Mouse (Mus musculus): Measurements from ENCODE around the gene Adad2. TPM values are rescaled to one million over a fixed set of nuclear protein-coding genes. Genes with fewer than 3 reads are reported as not detected.
A peak's percentile ranks its signal among the peaks of the same experiment; 100 is the strongest.

The Adad2 gene
- 1.7 and 2.0 TPM in 2 replicates for polyA plus RNA-seq (2011; ENCODE audit: insufficient read depth, insufficient read length, low read depth, missing spikeins)

DNA sequence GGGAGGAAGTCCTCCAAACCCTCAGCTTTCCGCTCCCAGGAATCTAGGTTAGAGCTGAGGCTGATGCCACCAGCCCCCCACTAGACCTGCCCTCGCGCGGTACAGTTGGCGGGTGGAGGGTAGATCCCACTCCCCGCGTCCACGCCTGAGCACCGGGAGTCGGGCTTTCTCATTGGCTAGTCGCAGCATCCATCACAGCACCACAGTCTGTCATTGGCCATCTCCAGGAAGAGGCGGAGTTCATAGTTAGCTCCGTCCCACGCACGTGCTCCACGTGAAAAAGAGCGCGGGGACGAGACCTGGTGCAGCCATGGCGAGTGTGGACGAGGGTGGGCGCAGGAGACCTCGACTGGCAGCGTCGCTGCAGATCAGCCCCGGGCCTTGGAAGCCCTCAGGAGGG lies at the start of gene Adad2:
Gene Adad2, plus strand, starts transcription at position 277 of the 400 bp plus-strand sequence.
- Histone ChIP-seq H3K27me3 (ENCODE audit: control insufficient read depth, insufficient read depth, low read length, poor library complexity, severe bottlenecking) (no peaks in the 10 kb centered on the region), H3K36me3 (ENCODE audit: control insufficient read depth, insufficient read depth, low read length, poor library complexity, severe bottlenecking) (no peaks in the 10 kb centered on the region), H3K9me3 (replicated peaks; ENCODE audit: control insufficient read depth, insufficient read depth, low read length, poor library complexity, severe bottlenecking) (0 out of 2 replicates have a peak, but pooled peaks cover 11% of the 10 kb centered on the region), H3K4me3 (ENCODE audit: low read depth, low read length) (no peak within 1 kb of the TSS), H3K9ac (ENCODE audit: low read depth, poor library complexity, severe bottlenecking) (no peak within 1 kb of the TSS), H3K4me1 (ENCODE audit: control insufficient read depth, insufficient read depth, low read length) (no peaks in the 10 kb centered on the region), H3K27ac (ENCODE audit: insufficient read depth, low read length) (no peak within 1 kb of the TSS)
- TF ChIP-seq EP300 (IDR thresholded peaks at IDR 0.05; ENCODE audit: insufficient read depth, low read depth, low read length), result no peak
- no peak for TF ChIP-seq POLR2A (IDR thresholded peaks at IDR 0.05; ENCODE audit: insufficient read depth, low read length)
- no peak for TF ChIP-seq CTCF (IDR thresholded peaks at IDR 0.05; ENCODE audit: low read depth, low read length)

DNA sequence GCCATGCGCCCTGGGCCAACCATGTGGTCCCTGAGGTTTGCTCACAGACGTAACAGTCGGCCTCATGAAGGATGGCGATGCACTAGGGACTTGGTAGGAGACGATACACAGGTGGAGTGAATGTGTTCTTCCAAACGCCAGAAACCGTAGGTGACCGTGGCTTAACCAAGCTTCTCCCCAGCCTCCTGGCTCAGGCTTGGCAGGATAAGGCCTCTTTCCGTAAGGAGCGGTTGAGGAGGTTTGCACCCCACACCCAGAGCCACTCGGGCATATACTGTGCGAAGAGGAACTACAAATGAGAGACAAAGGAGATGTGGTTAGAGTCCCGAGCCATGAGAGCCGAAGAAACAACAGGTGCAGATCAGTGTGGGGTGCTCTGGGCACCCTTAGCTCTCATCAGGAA lies 48.7 kb upstream of the Adad2 start:
- TF ChIP-seq CTCF (IDR thresholded peaks at IDR 0.05; ENCODE audit: low read depth, low read length) (no peak), POLR2A (IDR thresholded peaks at IDR 0.05; ENCODE audit: insufficient read depth, low read length) (no peak), EP300 (IDR thresholded peaks at IDR 0.05; ENCODE audit: insufficient read depth, low read depth, low read length) (no peak)
- Histone ChIP-seq H3K27me3 (ENCODE audit: control insufficient read depth, insufficient read depth, low read length, poor library complexity, severe bottlenecking) (no peaks in the 10 kb centered on the region), H3K9me3 (replicated peaks; ENCODE audit: control insufficient read depth, insufficient read depth, low read length, poor library complexity, severe bottlenecking) (no peaks in the 10 kb centered on the region), H3K27ac (ENCODE audit: insufficient read depth, low read length) (no peak overlapping the region), H3K4me3 (ENCODE audit: low read depth, low read length) (no peak overlapping the region), H3K9ac (ENCODE audit: low read depth, poor library complexity, severe bottlenecking) (no peak overlapping the region), H3K4me1 (ENCODE audit: control insufficient read depth, insufficient read depth, low read length) (no peaks in the 10 kb centered on the region), H3K36me3 (ENCODE audit: control insufficient read depth, insufficient read depth, low read length, poor library complexity, severe bottlenecking) (peaks cover 4% of the 10 kb centered on the region; the same call in 1 of the 2 replicates)

DNA sequence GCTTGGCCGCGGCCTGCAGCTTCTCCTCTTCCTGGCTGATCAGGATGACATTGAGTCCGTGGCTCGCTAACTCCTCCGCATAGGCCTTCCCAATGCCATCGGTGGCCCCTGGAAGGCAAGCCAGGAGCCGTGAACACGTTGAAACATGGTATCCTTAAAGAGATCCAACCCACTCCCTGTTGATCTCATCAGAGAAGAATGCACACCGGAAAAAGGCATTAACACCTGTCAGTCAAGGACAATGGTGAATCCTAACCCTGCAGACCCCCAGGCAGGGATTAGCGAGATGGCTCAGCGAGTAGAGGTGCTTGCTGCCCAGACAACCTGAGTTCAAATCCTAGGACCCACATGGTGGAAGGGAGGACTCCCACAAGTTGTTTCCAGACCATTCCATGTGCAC lies 46.2 kb upstream of the Adad2 start:
- no peaks in the 10 kb centered on the region for H3K4me1 ChIP-seq (ENCODE audit: control insufficient read depth, insufficient read depth, low read length)
- no peaks in the 10 kb centered on the region for H3K9me3 ChIP-seq (replicated peaks; ENCODE audit: control insufficient read depth, insufficient read depth, low read length, poor library complexity, severe bottlenecking)
- peak overlapping the region; percentile 23; the same call in 1 of the 2 replicates for H3K27ac ChIP-seq (ENCODE audit: insufficient read depth, low read length)
- H3K4me3 ChIP-seq (ENCODE audit: low read depth, low read length), result peak overlapping the region; percentile 41
- peaks cover 4% of the 10 kb centered on the region; the same call in 1 of the 2 replicates for H3K36me3 ChIP-seq (ENCODE audit: control insufficient read depth, insufficient read depth, low read length, poor library complexity, severe bottlenecking)
- H3K9ac ChIP-seq (ENCODE audit: low read depth, poor library complexity, severe bottlenecking), result peak overlapping the region; percentile 32
- H3K27me3 ChIP-seq (ENCODE audit: control insufficient read depth, insufficient read depth, low read length, poor library complexity, severe bottlenecking), result no peaks in the 10 kb centered on the region
- no peak for TF ChIP-seq POLR2A (IDR thresholded peaks at IDR 0.05; ENCODE audit: insufficient read depth, low read length)
- peak; percentile 67; the same call in 1 of the 2 replicates for TF ChIP-seq EP300 (IDR thresholded peaks at IDR 0.05; ENCODE audit: insufficient read depth, low read depth, low read length)

DNA sequence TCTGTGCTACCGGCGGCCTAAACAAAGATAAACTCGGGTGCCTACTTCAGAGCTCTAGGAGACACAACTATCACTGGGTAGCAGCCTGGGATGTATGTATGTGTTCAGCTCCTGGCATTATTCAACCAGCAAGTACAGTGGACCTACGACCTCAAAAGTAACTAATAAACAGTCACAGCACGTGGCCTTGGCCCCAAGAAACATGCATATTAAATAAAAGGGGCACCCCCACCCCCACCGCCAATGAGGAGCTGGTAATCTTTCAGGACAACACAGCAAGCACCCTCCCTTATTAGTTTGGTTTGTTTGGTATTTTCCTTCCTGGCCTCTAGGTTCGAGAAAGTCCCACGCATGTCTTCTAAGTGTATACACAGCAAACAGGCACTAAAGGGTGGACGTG lies 44.3 kb upstream of the Adad2 start:
- TF ChIP-seq EP300 (IDR thresholded peaks at IDR 0.05; ENCODE audit: insufficient read depth, low read depth, low read length), result no peak
- TF ChIP-seq CTCF (IDR thresholded peaks at IDR 0.05; ENCODE audit: low read depth, low read length), result no peak
- H3K9me3 ChIP-seq (replicated peaks; ENCODE audit: control insufficient read depth, insufficient read depth, low read length, poor library complexity, severe bottlenecking), result no peaks in the 10 kb centered on the region
- H3K36me3 ChIP-seq (ENCODE audit: control insufficient read depth, insufficient read depth, low read length, poor library complexity, severe bottlenecking), result peaks cover 4% of the 10 kb centered on the region; the same call in 1 of the 2 replicates
- no peaks in the 10 kb centered on the region for H3K27me3 ChIP-seq (ENCODE audit: control insufficient read depth, insufficient read depth, low read length, poor library complexity, severe bottlenecking)
- H3K27ac ChIP-seq (ENCODE audit: insufficient read depth, low read length), result no peak overlapping the region
- no peak overlapping the region for H3K4me3 ChIP-seq (ENCODE audit: low read depth, low read length)
- no peaks in the 10 kb centered on the region for H3K4me1 ChIP-seq (ENCODE audit: control insufficient read depth, insufficient read depth, low read length)
- no peak overlapping the region for H3K9ac ChIP-seq (ENCODE audit: low read depth, poor library complexity, severe bottlenecking)

DNA sequence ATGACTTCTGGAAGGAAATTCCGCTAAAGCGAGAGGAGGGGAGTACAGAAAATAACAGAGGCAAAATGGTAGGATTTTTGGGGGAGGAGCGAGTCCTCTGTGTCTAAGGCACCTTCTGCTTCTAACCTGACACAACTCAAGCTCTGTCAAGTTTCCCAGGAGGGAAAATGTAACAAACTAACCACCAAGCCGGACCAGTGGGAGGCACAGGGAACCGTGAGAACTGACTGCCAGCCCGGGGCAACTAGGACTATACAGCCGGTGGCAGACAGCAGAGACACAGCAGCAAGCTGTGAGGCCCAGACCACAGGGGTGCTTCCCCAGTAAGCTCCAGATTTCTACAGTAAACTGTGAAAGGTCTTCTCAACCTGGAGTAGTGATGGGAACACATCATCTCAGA lies 43.6 kb upstream of the Adad2 start:
- no peaks in the 10 kb centered on the region for H3K27me3 ChIP-seq (ENCODE audit: control insufficient read depth, insufficient read depth, low read length, poor library complexity, severe bottlenecking)
- no peaks in the 10 kb centered on the region for H3K4me1 ChIP-seq (ENCODE audit: control insufficient read depth, insufficient read depth, low read length)
- no peak overlapping the region for H3K27ac ChIP-seq (ENCODE audit: insufficient read depth, low read length)
- H3K4me3 ChIP-seq (ENCODE audit: low read depth, low read length), result no peak overlapping the region
- H3K36me3 ChIP-seq (ENCODE audit: control insufficient read depth, insufficient read depth, low read length, poor library complexity, severe bottlenecking), result no peaks in the 10 kb centered on the region
- H3K9ac ChIP-seq (ENCODE audit: low read depth, poor library complexity, severe bottlenecking), result no peak overlapping the region
- H3K9me3 ChIP-seq (replicated peaks; ENCODE audit: control insufficient read depth, insufficient read depth, low read length, poor library complexity, severe bottlenecking), result no peaks in the 10 kb centered on the region
- TF ChIP-seq CTCF (IDR thresholded peaks at IDR 0.05; ENCODE audit: low read depth, low read length) (no peak), POLR2A (IDR thresholded peaks at IDR 0.05; ENCODE audit: insufficient read depth, low read length) (no peak), EP300 (IDR thresholded peaks at IDR 0.05; ENCODE audit: insufficient read depth, low read depth, low read length) (no peak)

DNA sequence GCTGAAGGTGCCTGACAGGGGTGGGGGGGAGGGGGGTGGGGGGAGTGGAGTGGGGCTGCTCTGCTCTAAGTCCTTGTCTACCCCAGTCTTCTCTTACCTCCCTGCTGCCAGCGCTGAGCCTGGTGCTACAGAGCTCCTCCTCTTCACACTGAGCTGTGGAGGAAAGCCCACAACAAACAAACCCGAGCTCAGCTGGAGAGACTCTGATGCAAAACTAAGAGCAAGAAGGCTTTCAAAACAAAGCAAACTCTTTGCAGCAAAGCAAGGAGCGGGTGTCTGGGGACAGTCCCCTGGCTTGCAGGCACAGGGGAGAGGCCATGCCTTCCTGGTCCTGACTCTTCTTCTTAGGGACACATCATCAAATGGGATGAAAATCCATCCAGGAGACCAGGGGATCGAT lies 42.7 kb upstream of the Adad2 start:
- H3K27ac ChIP-seq (ENCODE audit: insufficient read depth, low read length), result no peak overlapping the region
- no peak overlapping the region for H3K9ac ChIP-seq (ENCODE audit: low read depth, poor library complexity, severe bottlenecking)
- no peaks in the 10 kb centered on the region for H3K4me1 ChIP-seq (ENCODE audit: control insufficient read depth, insufficient read depth, low read length)
- H3K27me3 ChIP-seq (ENCODE audit: control insufficient read depth, insufficient read depth, low read length, poor library complexity, severe bottlenecking), result no peaks in the 10 kb centered on the region
- no peaks in the 10 kb centered on the region for H3K36me3 ChIP-seq (ENCODE audit: control insufficient read depth, insufficient read depth, low read length, poor library complexity, severe bottlenecking)
- no peaks in the 10 kb centered on the region for H3K9me3 ChIP-seq (replicated peaks; ENCODE audit: control insufficient read depth, insufficient read depth, low read length, poor library complexity, severe bottlenecking)
- no peak for TF ChIP-seq CTCF (IDR thresholded peaks at IDR 0.05; ENCODE audit: low read depth, low read length)
- no peak for TF ChIP-seq EP300 (IDR thresholded peaks at IDR 0.05; ENCODE audit: insufficient read depth, low read depth, low read length)
- TF ChIP-seq POLR2A (IDR thresholded peaks at IDR 0.05; ENCODE audit: insufficient read depth, low read length), result no peak
- H3K4me3 ChIP-seq (ENCODE audit: low read depth, low read length), result no peak overlapping the region
